Mouse (Mus musculus): ENCODE measurements at regions not wholly inside any gene's neighbourhood (a gene's known extent, or its start where the extent isn't known, plus 50 kb on each side); places are given as distances from the start of the nearest gene placed in this dataset.
"Not testable (repeated sequence)": the region's sequence is repeated elsewhere in the genome, so short reads cannot be mapped to it uniquely, and the experiment has no call there.

DNA sequence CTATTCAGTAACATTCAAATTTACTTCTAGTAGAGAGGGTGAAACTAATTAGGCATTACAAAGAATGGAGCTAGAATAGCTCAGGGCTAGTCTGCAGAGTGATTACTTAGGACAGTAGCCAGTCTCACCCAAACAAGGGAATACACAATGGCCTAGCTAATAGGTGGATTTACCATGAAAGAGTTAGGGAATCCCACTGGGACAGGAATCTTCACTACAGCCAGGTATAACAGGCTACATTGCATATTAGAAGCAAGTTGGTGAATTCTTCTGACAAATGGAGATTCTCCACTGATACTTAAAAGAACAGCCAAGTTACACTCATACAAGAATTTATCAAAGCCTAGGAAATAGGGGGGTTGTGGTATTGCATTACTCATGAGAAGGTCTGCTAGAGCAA lies 670.2 kb upstream of the Chrm3 start:
- not testable (repeated sequence) for ATAC-seq (ENCODE audit: insufficient read depth, low FRiP score, low TSS enrichment); H3K9ac ChIP-seq (ENCODE audit: low read length); H3K27me3 ChIP-seq (ENCODE audit: control insufficient read depth, insufficient read depth, low read length); H3K27ac ChIP-seq (ENCODE audit: low read depth, low read length); H3K4me2 ChIP-seq (ENCODE audit: low read depth); H3K36me3 ChIP-seq (ENCODE audit: control insufficient read depth, insufficient read depth, low read length); H3K9me3 ChIP-seq (ENCODE audit: control insufficient read depth, low read length); DNase-seq (ENCODE audit: low spot score); H3K4me1 ChIP-seq (ENCODE audit: control insufficient read depth, insufficient read depth, low read length); H3K4me3 ChIP-seq (ENCODE audit: low read depth, low read length)

DNA sequence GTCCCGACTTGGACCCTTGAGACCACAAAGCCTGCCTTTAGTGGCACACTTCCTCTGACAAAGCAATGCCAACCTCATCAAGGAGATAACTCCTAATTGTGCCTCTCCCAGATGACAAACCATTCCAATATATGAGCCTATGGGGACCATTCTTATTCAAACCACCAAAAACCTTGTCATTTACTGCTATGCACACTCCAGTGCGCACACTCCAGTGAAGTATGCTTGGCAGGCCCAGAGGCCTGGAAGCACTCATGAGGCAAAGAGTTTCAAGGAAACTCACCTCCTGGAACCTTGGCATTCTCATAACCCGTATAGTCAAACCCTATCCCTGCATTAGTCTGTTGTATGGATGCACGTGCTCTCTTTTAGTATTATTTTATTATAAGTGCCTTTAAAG lies 669.7 kb upstream of the Chrm3 start:
- H3K27me3 ChIP-seq (ENCODE audit: control insufficient read depth, insufficient read depth, low read length): no peaks in the 10 kb centered on the region
- no peak overlapping the region for H3K27ac ChIP-seq (ENCODE audit: low read depth, low read length)
- H3K4me1 ChIP-seq (ENCODE audit: control insufficient read depth, insufficient read depth, low read length): no peaks in the 10 kb centered on the region
- ATAC-seq (ENCODE audit: insufficient read depth, low FRiP score, low TSS enrichment) (no peak), DNase-seq (ENCODE audit: low spot score) (no peak)
- H3K4me3 ChIP-seq (ENCODE audit: low read depth, low read length): no peak overlapping the region
- H3K9ac ChIP-seq (ENCODE audit: low read length): no peak overlapping the region
- H3K36me3 ChIP-seq (ENCODE audit: control insufficient read depth, insufficient read depth, low read length): no peaks in the 10 kb centered on the region
- no peak overlapping the region for H3K4me2 ChIP-seq (ENCODE audit: low read depth)
- no peaks in the 10 kb centered on the region for H3K9me3 ChIP-seq (ENCODE audit: control insufficient read depth, low read length)
- WGBS: 79% methylated on average over 4 of the region's 4 CpGs

DNA sequence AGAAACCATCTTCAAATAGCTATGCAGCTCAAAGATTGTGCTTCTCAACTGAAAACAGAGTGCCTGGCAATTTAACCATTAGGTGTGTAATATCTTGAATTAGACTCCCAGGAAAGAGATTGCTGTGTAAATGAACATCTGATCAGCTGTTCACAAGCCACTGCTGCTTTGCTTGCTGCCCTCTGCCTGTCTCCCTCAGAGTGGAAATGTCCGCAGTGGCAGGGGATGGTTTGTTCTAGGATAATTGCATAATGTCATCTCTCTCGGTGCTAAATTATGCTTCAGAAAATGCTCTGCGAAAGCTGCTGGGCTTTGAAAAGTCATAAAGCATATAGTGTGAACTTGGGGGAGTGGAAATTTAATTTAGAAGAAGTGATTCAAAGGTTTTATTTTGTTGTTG lies 665.3 kb upstream of the Chrm3 start:
- no peak overlapping the region for H3K4me2 ChIP-seq (ENCODE audit: low read depth)
- no peaks in the 10 kb centered on the region for H3K27me3 ChIP-seq (ENCODE audit: control insufficient read depth, insufficient read depth, low read length)
- H3K36me3 ChIP-seq (ENCODE audit: control insufficient read depth, insufficient read depth, low read length): no peaks in the 10 kb centered on the region
- no peak for ATAC-seq (ENCODE audit: insufficient read depth, low FRiP score, low TSS enrichment)
- H3K9me3 ChIP-seq (ENCODE audit: control insufficient read depth, low read length): no peaks in the 10 kb centered on the region
- H3K4me1 ChIP-seq (ENCODE audit: control insufficient read depth, insufficient read depth, low read length): no peaks in the 10 kb centered on the region
- H3K27ac ChIP-seq (ENCODE audit: low read depth, low read length): no peak overlapping the region
- whole genome bisulfite sequencing: 82% methylated on average over 3 of the region's 3 CpGs
- no peak for DNase-seq (ENCODE audit: low spot score)
- no peak overlapping the region for H3K9ac ChIP-seq (ENCODE audit: low read length)
- H3K4me3 ChIP-seq (ENCODE audit: low read depth, low read length): no peak overlapping the region

GRCm38 (mm10) chr13:11024441-11024840 lies 663.8 kb upstream of the Chrm3 start:
- WGBS: 93% methylated on average over 2 of the region's 2 CpGs
- H3K4me2 ChIP-seq (ENCODE audit: low read depth): no peak overlapping the region
- ATAC-seq (ENCODE audit: insufficient read depth, low FRiP score, low TSS enrichment): no peak

GRCm38 (mm10) chr13:11017584-11017983 lies 656.9 kb upstream of the Chrm3 start:
- Histone ChIP-seq H3K4me3 (ENCODE audit: low read depth, low read length) (no peak overlapping the region), H3K4me1 (ENCODE audit: control insufficient read depth, insufficient read depth, low read length) (no peaks in the 10 kb centered on the region), H3K4me2 (ENCODE audit: low read depth) (no peak overlapping the region), H3K36me3 (ENCODE audit: control insufficient read depth, insufficient read depth, low read length) (no peaks in the 10 kb centered on the region), H3K27ac (ENCODE audit: low read depth, low read length) (no peak overlapping the region), H3K27me3 (ENCODE audit: control insufficient read depth, insufficient read depth, low read length) (no peaks in the 10 kb centered on the region), H3K9me3 (ENCODE audit: control insufficient read depth, low read length) (no peaks in the 10 kb centered on the region), H3K9ac (ENCODE audit: low read length) (no peak overlapping the region)
- no peak for DNase-seq (ENCODE audit: low spot score)
- no peak for ATAC-seq (ENCODE audit: insufficient read depth, low FRiP score, low TSS enrichment)
- WGBS: 87% methylated on average over 7 of the region's 7 CpGs

More at GRCm38 (mm10) chr13:11024441-11024840, 663.8 kb upstream of the Chrm3 start:
- H3K36me3 ChIP-seq (ENCODE audit: control insufficient read depth, insufficient read depth, low read length): no peaks in the 10 kb centered on the region
- no peak overlapping the region for H3K27ac ChIP-seq (ENCODE audit: low read depth, low read length)
- no peaks in the 10 kb centered on the region for H3K27me3 ChIP-seq (ENCODE audit: control insufficient read depth, insufficient read depth, low read length)
- H3K4me3 ChIP-seq (ENCODE audit: low read depth, low read length): no peak overlapping the region
- no peaks in the 10 kb centered on the region for H3K9me3 ChIP-seq (ENCODE audit: control insufficient read depth, low read length)
- H3K4me1 ChIP-seq (ENCODE audit: control insufficient read depth, insufficient read depth, low read length): no peaks in the 10 kb centered on the region
- no peak overlapping the region for H3K9ac ChIP-seq (ENCODE audit: low read length)
- no peak for DNase-seq (ENCODE audit: low spot score)

DNA sequence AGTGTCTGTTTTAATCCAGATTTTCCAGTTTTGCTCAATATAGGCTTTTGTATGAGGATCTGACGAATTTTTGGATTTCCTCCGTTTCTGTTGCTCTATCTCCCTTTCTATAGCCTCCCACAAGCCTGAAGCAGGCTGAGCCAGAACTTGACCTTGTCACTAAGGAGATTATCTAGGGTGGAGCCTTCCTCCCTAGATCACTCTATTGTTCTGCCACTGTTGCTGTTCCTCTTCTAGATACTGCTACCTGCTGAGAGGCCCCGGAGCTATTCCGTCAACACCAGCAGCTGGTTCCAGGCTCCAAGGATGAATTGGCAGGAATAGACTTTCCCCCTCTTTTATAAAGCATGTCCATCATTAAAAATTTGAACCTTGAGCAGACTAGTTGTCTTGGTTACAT lies 644.7 kb upstream of the Chrm3 start:
- H3K4me2 ChIP-seq (ENCODE audit: low read depth): no peak overlapping the region
- H3K36me3 ChIP-seq (ENCODE audit: control insufficient read depth, insufficient read depth, low read length): no peaks in the 10 kb centered on the region
- DNase-seq (ENCODE audit: low spot score): no peak
- no peaks in the 10 kb centered on the region for H3K9me3 ChIP-seq (ENCODE audit: control insufficient read depth, low read length)
- H3K9ac ChIP-seq (ENCODE audit: low read length): no peak overlapping the region
- H3K4me3 ChIP-seq (ENCODE audit: low read depth, low read length): no peak overlapping the region
- 43% methylated on average over 4 of the region's 4 CpGs for WGBS
- no peak overlapping the region for H3K27ac ChIP-seq (ENCODE audit: low read depth, low read length)
- no peak for ATAC-seq (ENCODE audit: insufficient read depth, low FRiP score, low TSS enrichment)
- H3K27me3 ChIP-seq (ENCODE audit: control insufficient read depth, insufficient read depth, low read length): no peaks in the 10 kb centered on the region
- no peaks in the 10 kb centered on the region for H3K4me1 ChIP-seq (ENCODE audit: control insufficient read depth, insufficient read depth, low read length)

DNA sequence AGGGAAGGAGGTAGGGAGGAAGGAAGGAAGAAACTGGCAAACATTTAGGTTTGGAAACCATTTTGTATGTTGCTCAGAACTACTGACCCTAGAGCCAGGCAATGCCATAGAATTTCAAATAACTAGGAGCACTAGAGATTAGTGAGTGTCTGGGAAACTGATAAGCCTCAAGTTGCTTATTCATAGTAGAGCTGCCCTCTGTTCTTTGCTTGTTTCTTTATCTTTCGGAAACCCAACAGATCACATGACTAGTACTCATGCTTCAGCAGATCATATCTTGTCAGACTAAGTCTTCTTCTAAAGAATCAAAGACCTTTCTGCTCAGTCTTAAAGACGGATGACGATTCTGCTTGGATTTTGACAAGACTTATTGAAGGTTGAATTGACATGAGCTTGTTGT lies 630.5 kb upstream of the Chrm3 start:
- no peaks in the 10 kb centered on the region for H3K9me3 ChIP-seq (ENCODE audit: control insufficient read depth, low read length)
- H3K36me3 ChIP-seq (ENCODE audit: control insufficient read depth, insufficient read depth, low read length): no peaks in the 10 kb centered on the region
- no peaks in the 10 kb centered on the region for H3K4me1 ChIP-seq (ENCODE audit: control insufficient read depth, insufficient read depth, low read length)
- H3K27ac ChIP-seq (ENCODE audit: low read depth, low read length): no peak overlapping the region
- H3K9ac ChIP-seq (ENCODE audit: low read length): no peak overlapping the region
- no peaks in the 10 kb centered on the region for H3K27me3 ChIP-seq (ENCODE audit: control insufficient read depth, insufficient read depth, low read length)
- no peak overlapping the region for H3K4me3 ChIP-seq (ENCODE audit: low read depth, low read length)
- ATAC-seq (ENCODE audit: insufficient read depth, low FRiP score, low TSS enrichment) (no peak), DNase-seq (ENCODE audit: low spot score) (no peak)
- 91% methylated on average over 3 of the region's 3 CpGs for WGBS
- H3K4me2 ChIP-seq (ENCODE audit: low read depth): no peak overlapping the region

DNA sequence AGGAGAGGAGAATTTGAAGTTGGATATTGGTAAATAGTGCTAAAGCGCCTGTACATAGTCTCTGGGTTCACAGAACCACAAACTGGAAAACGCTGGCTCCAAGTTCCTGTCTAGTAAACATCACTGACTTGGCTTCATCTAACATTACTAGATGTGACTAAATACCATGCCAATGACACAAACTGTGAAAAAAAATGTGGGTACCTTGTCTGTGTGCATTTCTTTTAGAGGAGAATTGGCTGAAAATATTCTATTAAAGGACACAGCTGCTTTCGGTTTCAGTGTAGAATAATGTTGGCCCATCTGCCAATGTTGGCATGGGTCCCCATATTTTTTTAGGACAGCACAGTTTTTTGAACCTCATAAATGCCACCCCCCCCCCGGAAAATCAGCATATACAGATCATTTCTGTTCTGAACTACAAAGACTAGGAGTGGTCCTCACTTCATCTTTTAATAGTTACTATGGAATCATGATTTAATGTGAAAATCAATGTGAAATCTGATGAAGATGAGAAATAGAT lies 629.9 kb upstream of the Chrm3 start:
- 87% methylated on average over 4 of the region's 4 CpGs for WGBS
- H3K27ac ChIP-seq (ENCODE audit: low read depth, low read length): no peak overlapping the region

GRCm38 (mm10) chr13:10989095-10989814 lies 628.6 kb upstream of the Chrm3 start:
- no peaks in the 10 kb centered on the region for H3K36me3 ChIP-seq (ENCODE audit: control insufficient read depth, insufficient read depth, low read length)
- no peak overlapping the region for H3K4me2 ChIP-seq (ENCODE audit: low read depth)
- no peak for ATAC-seq (ENCODE audit: insufficient read depth, low FRiP score, low TSS enrichment)
- H3K4me3 ChIP-seq (ENCODE audit: low read depth, low read length): no peak overlapping the region
- no peak for DNase-seq (ENCODE audit: low spot score)
- no peaks in the 10 kb centered on the region for H3K4me1 ChIP-seq (ENCODE audit: control insufficient read depth, insufficient read depth, low read length)
- 85% methylated on average over 6 of the region's 6 CpGs for WGBS
- no peak overlapping the region for H3K9ac ChIP-seq (ENCODE audit: low read length)
- H3K9me3 ChIP-seq (ENCODE audit: control insufficient read depth, low read length): no peaks in the 10 kb centered on the region
- no peak overlapping the region for H3K27ac ChIP-seq (ENCODE audit: low read depth, low read length)
- H3K27me3 ChIP-seq (ENCODE audit: control insufficient read depth, insufficient read depth, low read length): no peaks in the 10 kb centered on the region

More for the DNA sequence above, 629.9 kb upstream of the Chrm3 start:
- Histone ChIP-seq H3K4me2 (ENCODE audit: low read depth) (no peak overlapping the region), H3K9me3 (ENCODE audit: control insufficient read depth, low read length) (no peaks in the 10 kb centered on the region), H3K4me1 (ENCODE audit: control insufficient read depth, insufficient read depth, low read length) (no peaks in the 10 kb centered on the region), H3K27me3 (ENCODE audit: control insufficient read depth, insufficient read depth, low read length) (no peaks in the 10 kb centered on the region), H3K4me3 (ENCODE audit: low read depth, low read length) (no peak overlapping the region), H3K9ac (ENCODE audit: low read length) (no peak overlapping the region), H3K36me3 (ENCODE audit: control insufficient read depth, insufficient read depth, low read length) (no peaks in the 10 kb centered on the region)
- DNase-seq (ENCODE audit: low spot score): no peak
- no peak for ATAC-seq (ENCODE audit: insufficient read depth, low FRiP score, low TSS enrichment)
